Mouse (Mus musculus) MEL (cell line): Measurements from ENCODE around the gene Sh3bp4. TPM values are rescaled to one million over a fixed set of nuclear protein-coding genes. Genes with fewer than 3 reads are reported as not detected.

Experiments used
- DNase-seq: peaks from one replicate; pipeline ENCODE4 v3.0.0; 2011; ENCODE audit warnings: low read depth, low spot score
- H3K27ac ChIP-seq: 2 replicates; pipeline ENCODE4 v1.5.1; 2012; ENCODE audit warnings: low read depth, mild to moderate bottlenecking, control low read depth, low read length, moderate library complexity; ENCODE audit not compliant: control insufficient read depth
- H3K27me3 ChIP-seq, 2 experiments: fragments of 150-350 bp in 1 of 2; sonication (generic) in 1 of 2; 2 replicates each; pipeline ENCODE4 v1.6.1; 2012; ENCODE audit warnings: low read length in 2 of 2, mild to moderate bottlenecking in 2 of 2, improper control_type of control experiment in 1 of 2, moderate library complexity in 1 of 2; ENCODE audit not compliant: insufficient read depth in 2 of 2, control insufficient read depth in 1 of 2
- H3K36me3 ChIP-seq, 2 experiments: 2 replicates each; pipeline ENCODE4 v1.6.1; 2012 to 2014; ENCODE audit warnings: low read length in 2 of 2, improper control_type of control experiment in 1 of 2, inconsistent platforms in 1 of 2, mild to moderate bottlenecking in 1 of 2; ENCODE audit not compliant: insufficient read depth in 2 of 2, control insufficient read depth in 1 of 2
- H3K4me1 ChIP-seq, 2 experiments: fragments of 150-350 bp in 1 of 2; sonication (generic) in 1 of 2; 2 replicates each; pipeline ENCODE4 v1.6.1; 2012; ENCODE audit warnings: low read length in 2 of 2, improper control_type of control experiment in 1 of 2, mild to moderate bottlenecking in 1 of 2; ENCODE audit not compliant: insufficient read depth in 2 of 2, control insufficient read depth in 1 of 2
- H3K4me3 ChIP-seq, 2 experiments: fragments of 150-350 bp in 1 of 2; sonication (generic) in 1 of 2; 2 replicates each; pipeline ENCODE4 v1.5.1; 2012; ENCODE audit warnings: low read depth in 2 of 2, low read length in 2 of 2, mild to moderate bottlenecking in 2 of 2, moderate library complexity in 2 of 2, control low read depth in 1 of 2, improper control_type of control experiment in 1 of 2; ENCODE audit not compliant: control insufficient read depth in 1 of 2, insufficient read depth in 1 of 2
- H3K79me2 ChIP-seq: 2 replicates; pipeline ENCODE4 v1.6.1; 2012; ENCODE audit warnings: mild to moderate bottlenecking, low read length, moderate library complexity; ENCODE audit not compliant: control insufficient read depth, poor library complexity, insufficient read depth
- H3K9ac ChIP-seq: 2 replicates; pipeline ENCODE4 v1.6.1; 2012; ENCODE audit warnings: low read depth, mild to moderate bottlenecking, control low read depth, low read length, moderate library complexity; ENCODE audit not compliant: control insufficient read depth, poor library complexity, severe bottlenecking
- H3K9me3 ChIP-seq: fragments of 150-350 bp; sonication (generic); replicated peaks from 2 replicates; pipeline ENCODE4 v1.6.1; 2012; ENCODE audit warnings: mild to moderate bottlenecking, low read length, improper control_type of control experiment, moderate library complexity; ENCODE audit not compliant: insufficient read depth
- BHLHE40 ChIP-seq: IDR thresholded peaks from 2 replicates; pipeline ENCODE4 v1.6.1; 2012; ENCODE audit warnings: low read depth, mild to moderate bottlenecking, inconsistent platforms, low read length, improper control_type of control experiment, borderline replicate concordance
- CHD1 ChIP-seq: IDR thresholded peaks from 2 replicates; pipeline ENCODE4 v1.6.1; 2012; ENCODE audit warnings: low read depth, mild to moderate bottlenecking, inconsistent platforms, low read length, improper control_type of control experiment
- CTCF ChIP-seq, 3 experiments: IDR thresholded peaks in 2 of 3; conservative IDR thresholded peaks in 1 of 3; 2 replicates each; pipeline ENCODE4 v1.5.1; 2011 to 2012; ENCODE audit warnings: low read length in 3 of 3, low read depth in 2 of 3, mild to moderate bottlenecking in 2 of 3, improper control_type of control experiment in 1 of 3, inconsistent platforms in 1 of 3, mixed read lengths in 1 of 3, moderate library complexity in 1 of 3; ENCODE audit not compliant: control insufficient read depth in 1 of 3, insufficient read depth in 1 of 3, poor library complexity in 1 of 3, severe bottlenecking in 1 of 3
- E2F4 ChIP-seq: IDR thresholded peaks from 2 replicates; pipeline ENCODE4 v1.6.1; 2011; ENCODE audit warnings: low read depth, low read length, improper control_type of control experiment, borderline replicate concordance
- ELF1 ChIP-seq: IDR thresholded peaks from 2 replicates; pipeline ENCODE4 v1.6.1; 2014; ENCODE audit warnings: low read depth, mild to moderate bottlenecking, inconsistent platforms, low read length, improper control_type of control experiment, moderate library complexity
- GABPA ChIP-seq: IDR thresholded peaks from 2 replicates; pipeline ENCODE4 v1.6.1; 2012; ENCODE audit warnings: low read depth, mild to moderate bottlenecking, inconsistent platforms, low read length, improper control_type of control experiment, moderate library complexity
- GATA1 ChIP-seq: IDR thresholded peaks from 2 replicates; pipeline ENCODE4 v1.6.1; 2011; ENCODE audit warnings: low read depth, low read length, improper control_type of control experiment
- HCFC1 ChIP-seq: IDR thresholded peaks from 2 replicates; pipeline ENCODE4 v1.6.1; 2012; ENCODE audit warnings: low read depth, mild to moderate bottlenecking, inconsistent platforms, low read length, improper control_type of control experiment, moderate library complexity
- JUND ChIP-seq: IDR thresholded peaks from 2 replicates; pipeline ENCODE4 v1.6.1; 2011; ENCODE audit warnings: low read depth, mild to moderate bottlenecking, improper control_type of control experiment, low read length
- KAT2A ChIP-seq: conservative IDR thresholded peaks from 2 replicates; pipeline ENCODE4 v1.6.1; 2012; ENCODE audit warnings: low read depth, low read length, improper control_type of control experiment, inconsistent platforms
- MAFK ChIP-seq: IDR thresholded peaks from 2 replicates; pipeline ENCODE4 v1.6.1; 2011; ENCODE audit warnings: low read depth, mild to moderate bottlenecking, low read length, improper control_type of control experiment, borderline replicate concordance
- MAX ChIP-seq: IDR thresholded peaks from 2 replicates; pipeline ENCODE4 v1.6.1; 2011; ENCODE audit warnings: low read length, improper control_type of control experiment
- MXI1 ChIP-seq: IDR thresholded peaks from 2 replicates; pipeline ENCODE4 v1.6.1; 2011; ENCODE audit warnings: mild to moderate bottlenecking, low read depth, low read length, improper control_type of control experiment
- MYB ChIP-seq: IDR thresholded peaks from 2 replicates; pipeline ENCODE4 v1.6.1; 2011; ENCODE audit warnings: mild to moderate bottlenecking, low read depth, low read length, improper control_type of control experiment
- NELFE ChIP-seq: IDR thresholded peaks from 2 replicates; pipeline ENCODE4 v1.6.1; 2011; ENCODE audit warnings: low read depth, low read length, improper control_type of control experiment
- POLR2A ChIP-seq, 2 experiments: IDR thresholded peaks; 2 replicates each; pipeline ENCODE4 v1.6.1; 2011 to 2012; ENCODE audit warnings: low read length in 2 of 2, mild to moderate bottlenecking in 2 of 2, control low read depth in 1 of 2, improper control_type of control experiment in 1 of 2, low read depth in 1 of 2, moderate library complexity in 1 of 2; ENCODE audit not compliant: control insufficient read depth in 1 of 2, insufficient read depth in 1 of 2, poor library complexity in 1 of 2
- POLR2AphosphoS5 ChIP-seq: IDR thresholded peaks from 2 replicates; pipeline ENCODE4 v1.6.1; 2012; ENCODE audit warnings: low read depth, borderline replicate concordance, mild to moderate bottlenecking, inconsistent platforms, low read length, moderate library complexity, mixed read lengths
- RCOR1 ChIP-seq: IDR thresholded peaks from 2 replicates; pipeline ENCODE4 v1.6.1; 2012; ENCODE audit warnings: low read depth, mild to moderate bottlenecking, inconsistent platforms, low read length, improper control_type of control experiment
- SIN3A ChIP-seq: IDR thresholded peaks from 2 replicates; pipeline ENCODE4 v1.6.1; 2012; ENCODE audit warnings: low read length, improper control_type of control experiment, inconsistent platforms
- USF1 ChIP-seq: IDR thresholded peaks from 2 replicates; pipeline ENCODE4 v1.6.1; 2014; ENCODE audit warnings: low read depth, mild to moderate bottlenecking, inconsistent platforms, low read length, improper control_type of control experiment, moderate library complexity
- USF2 ChIP-seq, 2 experiments: IDR thresholded peaks; 2 replicates each; pipeline ENCODE4 v1.6.1; 2011 to 2012; ENCODE audit warnings: improper control_type of control experiment in 2 of 2, low read length in 2 of 2, borderline replicate concordance in 1 of 2, inconsistent platforms in 1 of 2, low read depth in 1 of 2, mild to moderate bottlenecking in 1 of 2; ENCODE audit not compliant: insufficient read depth in 1 of 2
- ZC3H11A ChIP-seq: IDR thresholded peaks from 2 replicates; pipeline ENCODE4 v1.6.1; 2012; ENCODE audit warnings: low read depth, mild to moderate bottlenecking, inconsistent platforms, low read length, improper control_type of control experiment
- ZKSCAN1 ChIP-seq: IDR thresholded peaks from 2 replicates; pipeline ENCODE4 v1.6.1; 2012; ENCODE audit warnings: low read depth, mild to moderate bottlenecking, inconsistent platforms, low read length, improper control_type of control experiment, moderate library complexity
- polyA plus RNA-seq, 2 experiments: library from polyadenylated mRNA; stranded (reverse) in 1 of 2; unstranded in 1 of 2; fragments of >175 nt in 1 of 2; fragments of >200 nt in 1 of 2; gene quantifications; 2 replicates each; pipeline versions ENCODE4 v1.2.1 to v1.2.4; 2012; ENCODE audit warnings: low replicate concordance in 2 of 2, low read depth in 1 of 2; ENCODE audit not compliant: insufficient read length in 2 of 2, insufficient read depth in 1 of 2, missing spikeins in 1 of 2
- total RNA-seq: library from RNA; depleted of rRNA; stranded (reverse); fragments of 300-350 nt; gene quantifications from 2 replicates; pipeline ENCODE4 v1.2.3, GENCODE M21; 2012

The Sh3bp4 gene
- total and polyA plus RNA-seq, 3 experiments = not detected

GRCm38 (mm10) chr1:89079239-89079638 is 9.0 kb downstream of the Sh3bp4 start:
- TF ChIP-seq ELF1 (no peak), ZKSCAN1 (no peak), MAX (no peak), SIN3A (no peak), POLR2A (IDR thresholded peaks at IDR 0.05; ENCODE audit: control insufficient read depth in 1 of 2, insufficient read depth in 1 of 2, low read depth in 1 of 2, low read length in 2 of 2, poor library complexity in 1 of 2) (no peak)
- H3K27me3 ChIP-seq = no peaks in the 10 kb centered on the region

GRCm38 (mm10) chr1:89080371-89080770 is 10.2 kb downstream of the Sh3bp4 start:
- Histone ChIP-seq H3K4me3 (no peak overlapping the region), H3K9ac (no peak overlapping the region), H3K27me3 (no peaks in the 10 kb centered on the region), H3K4me1 (no peaks in the 10 kb centered on the region), H3K9me3 (no peaks in the 10 kb centered on the region; the same call in 1 of the 2 replicates), H3K27ac (no peak overlapping the region), H3K36me3 (no peaks in the 10 kb centered on the region), H3K79me2 (no peaks in the 10 kb centered on the region)
- no peak for TF ChIP-seq CHD1
- TF ChIP-seq CTCF (IDR thresholded peaks at IDR 0.05 in 2 of 3, conservative IDR thresholded peaks at IDR 0.05 in 1 of 3; ENCODE audit: control insufficient read depth in 1 of 3, insufficient read depth in 1 of 3, low read depth in 2 of 3, low read length in 3 of 3, poor library complexity in 1 of 3, severe bottlenecking in 1 of 3) = no peak
- TF ChIP-seq POLR2AphosphoS5 = no peak
- TF ChIP-seq BHLHE40 = no peak
- no peak for TF ChIP-seq SIN3A
- no peak for TF ChIP-seq RCOR1
- no peak for TF ChIP-seq HCFC1
- TF ChIP-seq MXI1 = no peak
- TF ChIP-seq USF2 (IDR thresholded peaks at IDR 0.05; ENCODE audit: borderline replicate concordance in 1 of 2, insufficient read depth in 1 of 2, low read depth in 1 of 2, low read length in 2 of 2) = no peak
- TF ChIP-seq KAT2A = no peak
- no peak for TF ChIP-seq E2F4
- no peak for TF ChIP-seq MYB
- no peak for TF ChIP-seq MAFK
- no peak for TF ChIP-seq POLR2A (IDR thresholded peaks at IDR 0.05; ENCODE audit: control insufficient read depth in 1 of 2, insufficient read depth in 1 of 2, low read depth in 1 of 2, low read length in 2 of 2, poor library complexity in 1 of 2)
- TF ChIP-seq USF1 = no peak
- TF ChIP-seq GATA1 = no peak
- no peak for TF ChIP-seq ZC3H11A
- TF ChIP-seq GABPA = no peak
- TF ChIP-seq JUND = no peak
- no peak for TF ChIP-seq NELFE
- DNase-seq = no peak

More at GRCm38 (mm10) chr1:89079239-89079638, 9.0 kb downstream of the Sh3bp4 start:
- Histone ChIP-seq H3K79me2 (no peaks in the 10 kb centered on the region), H3K36me3 (no peaks in the 10 kb centered on the region), H3K4me3 (no peak overlapping the region), H3K27ac (no peak overlapping the region), H3K9me3 (no peaks in the 10 kb centered on the region; the same call in 1 of the 2 replicates), H3K9ac (no peak overlapping the region), H3K4me1 (no peaks in the 10 kb centered on the region)
- DNase-seq = no peak
